Mouse (Mus musculus) left cerebral cortex, adult 18-20 months (tissue): Measurements from ENCODE around the gene BC048679. TPM values are rescaled to one million over a fixed set of nuclear protein-coding genes. Genes with fewer than 3 reads are reported as not detected.

Source experiments
- DNase-seq, 2 experiments: peaks; one replicate each; pipeline ENCODE4 v3.0.0; 2021 to 2022; ENCODE audit warnings: low spot score in 2 of 2, mixed read lengths in 1 of 2
- long read RNA-seq, 2 experiments: library from polyadenylated mRNA; stranded (forward); transcript quantifications; one replicate each; pipeline ENCODE4 v2.0.0; 2021
- total RNA-seq, 2 experiments: library from RNA; stranded (reverse); gene quantifications; 2 replicates each; pipeline ENCODE4 v1.2.3; 2021

The BC048679 gene
- total RNA-seq = not detected
- long read RNA-seq, experiment 1 = 0 reads
- long read RNA-seq, experiment 2 = 0 reads

GRCm38 (mm10) chr7:81498181-81498580 lies at the start of gene BC048679:
Gene BC048679, minus strand, starts transcription at chr7:81498281.
- no peak for DNase-seq

DNA sequence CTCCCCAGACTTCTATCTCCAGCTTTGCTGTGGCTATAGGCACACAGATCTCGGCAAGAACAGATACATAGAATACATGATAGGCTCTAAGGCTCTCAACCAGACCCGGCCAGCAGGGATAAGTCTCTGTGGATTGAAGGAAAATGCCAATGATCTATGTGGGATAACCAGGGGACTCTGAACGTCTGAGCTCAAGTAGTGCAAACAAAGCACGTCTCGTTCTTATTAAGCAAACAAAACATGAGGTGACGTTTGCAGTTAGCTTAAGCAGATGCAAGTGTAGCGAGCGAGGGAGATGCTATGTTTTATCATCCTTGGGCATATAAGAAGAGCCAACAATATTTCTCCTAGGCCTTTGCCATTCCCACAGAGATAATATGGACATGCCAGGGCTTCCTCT lies 44.9 kb upstream of the BC048679 start:
- no peak for DNase-seq

DNA sequence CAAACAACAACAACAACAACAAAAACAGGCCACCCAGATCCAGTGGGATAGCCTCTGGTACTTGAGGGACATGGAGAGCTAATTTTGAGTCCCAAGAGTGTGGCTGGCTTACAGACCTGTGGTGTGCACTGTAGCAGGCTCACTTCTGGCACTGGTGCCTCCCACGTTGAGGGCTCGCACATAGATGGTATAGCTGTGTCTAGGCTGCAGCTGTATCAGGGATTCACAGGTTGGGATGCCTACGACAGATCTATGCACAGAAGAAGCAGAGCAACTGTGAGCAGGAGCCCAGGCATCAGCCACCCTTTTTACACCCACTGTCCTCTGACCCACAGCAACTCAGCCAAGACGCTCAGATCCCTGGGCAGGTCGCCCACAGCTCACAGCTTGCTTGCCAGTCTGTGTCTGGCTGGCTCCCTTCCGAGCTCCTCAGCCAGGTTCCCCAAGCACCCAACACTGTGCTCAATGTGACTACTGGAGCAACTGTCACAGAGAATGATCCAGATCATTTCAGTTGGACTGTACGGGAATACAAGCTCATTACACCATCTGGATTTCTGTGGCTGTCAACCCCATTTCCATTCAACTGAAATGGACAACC lies 43.9 kb upstream of the BC048679 start:
- peak; percentile 63 to 75 for DNase-seq

- DNase-seq = no peak
Measured at GRCm38 (mm10) chr7:81540999-81541398, 42.9 kb upstream of the BC048679 start.

- DNase-seq = no peak
Measured at GRCm38 (mm10) chr7:81539565-81539964, 41.5 kb upstream of the BC048679 start.

DNA sequence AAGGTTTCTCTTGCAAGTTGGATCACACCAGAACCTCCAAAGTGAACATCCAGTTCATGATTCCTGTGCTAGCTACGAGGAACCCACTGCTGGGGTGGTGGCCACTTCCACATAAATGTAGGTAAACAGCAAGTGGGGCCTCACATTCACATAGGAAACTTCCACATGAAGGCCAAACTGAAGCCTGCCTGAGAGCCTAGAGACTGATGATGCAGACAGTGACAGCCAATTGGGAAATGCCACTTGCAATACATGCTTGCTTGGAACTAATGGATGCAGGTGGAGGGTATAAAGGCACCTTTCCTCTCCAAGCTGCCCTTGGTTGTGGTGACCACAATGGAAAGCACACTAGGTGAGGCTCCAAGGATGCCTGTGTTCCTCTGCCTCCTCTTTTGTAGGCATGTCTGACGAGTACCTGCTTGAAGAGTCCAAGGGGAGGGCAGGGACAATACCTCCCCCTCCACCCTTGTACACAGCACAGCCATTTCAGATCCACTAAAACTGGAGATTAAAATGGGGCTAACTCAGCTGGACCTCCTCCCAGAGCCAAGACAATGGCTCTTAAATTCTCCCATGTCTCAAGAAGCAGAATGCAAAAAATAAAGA lies 40.1 kb upstream of the BC048679 start:
- DNase-seq = peak in 1 of 2 experiments; percentile 18

GRCm38 (mm10) chr7:81536478-81536877 lies 38.4 kb upstream of the BC048679 start:
- DNase-seq = no peak

DNA sequence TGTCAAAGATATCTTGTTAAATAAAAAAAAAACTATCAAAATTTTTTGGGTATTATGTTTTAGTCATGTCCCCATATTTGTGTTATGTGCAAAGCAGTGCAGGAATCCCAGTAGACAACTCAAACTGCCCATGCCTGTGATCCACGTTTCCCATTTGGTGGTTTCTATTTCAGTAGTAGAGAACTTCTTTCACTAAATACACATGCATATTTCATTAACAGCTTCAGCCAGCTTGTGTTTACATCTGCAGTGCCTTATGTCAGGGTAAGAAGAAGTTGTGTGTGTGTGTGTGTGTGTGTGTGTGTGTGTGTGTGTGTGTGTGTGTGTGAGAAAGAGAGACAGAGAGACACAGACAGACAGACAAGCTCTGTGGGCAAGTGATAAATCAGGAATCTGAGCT lies 33.4 kb upstream of the BC048679 start:
- DNase-seq = no peak

- no peak for DNase-seq
Measured at GRCm38 (mm10) chr7:81528918-81529317, 30.8 kb upstream of the BC048679 start.

DNA sequence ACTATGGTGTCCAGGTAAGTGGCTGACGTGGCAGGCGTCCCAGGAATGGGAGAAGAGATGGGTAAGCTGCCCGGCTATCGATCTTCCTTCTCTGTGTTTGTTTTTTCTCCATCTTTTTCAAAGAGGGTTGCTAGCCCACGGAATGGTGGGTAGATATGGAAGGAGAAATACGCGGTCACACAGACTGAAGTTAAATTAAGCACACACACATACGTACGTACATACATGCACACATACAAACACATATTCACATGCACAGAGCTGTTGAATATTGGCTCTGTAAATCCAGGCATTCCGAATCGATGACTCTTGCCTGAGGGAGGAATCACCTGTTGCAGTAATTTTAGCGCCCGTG lies 25.6 kb upstream of the BC048679 start:
- DNase-seq = no peak

- peak; percentile 88 to 93 for DNase-seq
Measured at GRCm38 (mm10) chr7:81523008-81523662, 25.1 kb upstream of the BC048679 start.

- peak; percentile 43 to 55 for DNase-seq
Measured at GRCm38 (mm10) chr7:81516154-81517030, 18.3 kb upstream of the BC048679 start.

GRCm38 (mm10) chr7:81514906-81515590 lies 17.0 kb upstream of the BC048679 start:
- DNase-seq = no peak

DNA sequence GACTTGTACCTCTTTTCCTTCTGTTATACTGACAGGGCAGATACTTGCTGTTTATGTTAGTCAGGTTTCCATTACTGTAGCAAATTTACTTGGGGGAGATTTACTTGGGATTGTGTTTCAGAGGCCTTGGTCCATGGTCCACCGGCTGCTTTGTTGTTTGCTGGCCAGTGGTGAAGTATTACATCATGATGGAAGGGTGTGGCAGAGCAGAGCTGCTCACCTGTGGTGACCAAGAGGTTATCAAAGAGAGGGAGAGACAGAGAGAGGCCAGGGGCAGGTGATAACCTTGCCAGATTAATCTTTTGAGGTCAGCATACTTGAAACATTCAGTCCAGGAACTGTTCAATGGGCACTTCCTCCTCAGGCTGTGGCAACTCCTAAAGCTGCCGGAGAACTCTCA lies 3.0 kb upstream of the BC048679 start:
- DNase-seq = no peak

DNA sequence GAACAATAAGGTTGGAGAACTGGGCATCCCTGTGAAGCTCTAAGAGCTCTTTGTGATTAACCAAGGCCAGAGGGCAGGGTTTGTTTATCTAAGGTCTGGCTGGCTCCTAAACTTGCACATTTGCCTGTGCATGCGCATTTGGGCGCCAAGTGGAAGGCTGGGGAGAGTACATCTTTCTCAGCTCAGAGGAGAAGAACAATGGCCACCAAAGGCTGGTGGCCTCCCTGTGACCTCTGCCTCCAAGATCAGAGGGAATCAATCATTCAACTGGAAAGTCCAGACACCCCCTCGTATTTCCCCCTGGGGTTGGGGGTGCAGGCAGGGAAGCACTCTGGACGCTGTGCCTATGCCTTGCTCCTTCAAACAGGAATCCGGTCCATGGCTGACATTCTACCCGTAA lies 910 bp downstream of the BC048679 start:
- no peak for DNase-seq

GRCm38 (mm10) chr7:81493331-81494021 lies 4.6 kb downstream of the BC048679 start, which contains the start of gene Ap3b2:
Gene Ap3b2, minus strand, starts transcription at chr7:81493925.
- DNase-seq = peak; percentile 68 to 80

- DNase-seq = no peak
Measured at GRCm38 (mm10) chr7:81492628-81493027, 5.5 kb downstream of the BC048679 start.

DNA sequence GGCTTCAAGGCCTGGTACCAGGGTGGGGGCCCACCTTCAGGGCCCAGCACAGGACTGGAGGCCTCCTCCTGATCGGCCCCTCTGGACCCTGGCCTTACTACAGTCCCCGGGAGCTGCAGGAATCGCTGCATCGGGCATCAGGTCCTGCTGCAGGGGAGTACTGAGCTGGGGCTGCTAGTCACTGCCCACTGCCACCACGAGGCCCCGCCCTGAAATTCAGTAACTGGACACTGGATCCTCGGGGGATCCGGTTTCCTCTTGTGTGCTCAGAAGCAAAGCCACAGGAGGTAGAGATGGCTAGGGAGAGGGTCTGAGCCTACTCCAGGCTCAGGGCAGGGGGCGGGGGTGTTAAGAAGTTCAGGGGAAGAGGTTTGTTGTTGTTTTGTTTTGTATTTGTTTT lies 8.4 kb downstream of the BC048679 start:
- no peak for DNase-seq

GRCm38 (mm10) chr7:81480800-81481199 lies 17.3 kb downstream of the BC048679 start:
- DNase-seq = no peak

- DNase-seq = no peak
Measured at GRCm38 (mm10) chr7:81479531-81480090, 18.5 kb downstream of the BC048679 start.
